Mouse (Mus musculus) midbrain, postnatal 0 days (tissue): Measurements from ENCODE around the gene Lsg1. TPM values are rescaled to one million over a fixed set of nuclear protein-coding genes. Genes with fewer than 3 reads are reported as not detected.

Experiments
- ATAC-seq: fragments of 200-750 bp; cut with Nextera tagmentation; 2 replicates; pipeline ENCODE4 v1.8.0; 2017; ENCODE audit warnings: moderate number of reproducible peaks, mild to moderate bottlenecking, moderate TSS enrichment, moderate library complexity; ENCODE audit not compliant: low FRiP score
- DNase-seq: peaks from one replicate; pipeline ENCODE4 v3.0.0-alpha.2; 2015; ENCODE audit warnings: low spot score
- H3K27ac ChIP-seq: fragments of 300-500 bp; sonication (generic); 2 replicates; pipeline ENCODE4 v1.5.1; 2014; ENCODE audit warnings: low read depth, mild to moderate bottlenecking, low read length, mixed read lengths
- H3K27me3 ChIP-seq: fragments of 300-500 bp; sonication (generic); 2 replicates; pipeline ENCODE4 v1.6.1; 2014; ENCODE audit warnings: low read length, control low read depth, mixed read lengths; ENCODE audit not compliant: insufficient read depth
- H3K36me3 ChIP-seq: fragments of 300-500 bp; sonication (generic); 2 replicates; pipeline ENCODE4 v1.6.1; 2014; ENCODE audit warnings: low read length, control low read depth, mixed read lengths; ENCODE audit not compliant: insufficient read depth
- H3K4me1 ChIP-seq: fragments of 300-500 bp; sonication (generic); 2 replicates; pipeline ENCODE4 v1.6.1; 2014; ENCODE audit warnings: mild to moderate bottlenecking, control low read depth, antibody characterized with exemption, low read length, mixed read lengths; ENCODE audit not compliant: insufficient read depth
- H3K4me2 ChIP-seq: fragments of 300-500 bp; sonication (generic); 2 replicates; pipeline ENCODE4 v1.6.1; 2014; ENCODE audit warnings: low read depth, mild to moderate bottlenecking, low read length, mixed read lengths; ENCODE audit not compliant: poor library complexity, severe bottlenecking
- H3K4me3 ChIP-seq: fragments of 300-500 bp; sonication (generic); 2 replicates; pipeline ENCODE4 v1.5.1; 2014; ENCODE audit warnings: low read depth, mild to moderate bottlenecking, low read length, moderate library complexity
- H3K9ac ChIP-seq: fragments of 300-500 bp; sonication (generic); replicated peaks from 2 replicates; pipeline ENCODE4 v1.6.1; 2014; ENCODE audit warnings: mild to moderate bottlenecking, low read length, moderate library complexity, mixed read lengths; ENCODE audit not compliant: poor library complexity, severe bottlenecking
- H3K9me3 ChIP-seq: fragments of 300-500 bp; sonication (generic); 2 replicates; pipeline ENCODE4 v1.6.1; 2016; ENCODE audit warnings: low read length, control low read depth
- CTCF ChIP-seq: IDR thresholded peaks from 2 replicates; pipeline ENCODE4 v1.5.1; 2016; ENCODE audit warnings: antibody characterized with exemption, mild to moderate bottlenecking
- WGBS: fragments of 180-500 bp; shearing (Covaris S2); extraction: QIAGEN DNeasy Blood & Tissue Kit; methylation state at CpG from one replicate; pipeline ENCODE4 v1.1.7; 2014; 5-methylcytosine and 5-hydroxymethylcytosine counted together
- polyA plus RNA-seq: library from polyadenylated mRNA; unstranded; fragments of >200 nt; fragmentation: Nextera tagmentation; extraction: Ambion mirVana; gene quantifications from 2 replicates; pipeline ENCODE4 v1.2.1, GENCODE M21; 2015
- total RNA-seq: library from RNA; depleted of rRNA; stranded (reverse); fragments of >200 nt; gene quantifications from 2 replicates; pipeline ENCODE4 v1.2.3, GENCODE M21; 2014

Lsg1 gene
- total and polyA plus RNA-seq, 2 experiments from 2014 or later = 17.5 to 43.7 TPM

GRCm38 (mm10) chr16:30596959-30597681, 9.7 kb upstream of the Lsg1 start:
- peak; percentile 63 for ATAC-seq
- Histone ChIP-seq H3K4me2 (peak overlapping the region; percentile 46), H3K4me3 (peak overlapping the region; percentile 6), H3K36me3 (no peaks in the 10 kb centered on the region), H3K27me3 (peaks cover 19% of the 10 kb centered on the region), H3K4me1 (0 out of 2 replicates have a peak, but pooled peaks cover 4% of the 10 kb centered on the region), H3K27ac (no peak overlapping the region), H3K9me3 (no peaks in the 10 kb centered on the region), H3K9ac (no peak overlapping the region)
- WGBS = 7% methylated on average over 16 of the region's 16 CpGs
- TF ChIP-seq CTCF = peak; percentile 95
- peak; percentile 96 for DNase-seq

DNA sequence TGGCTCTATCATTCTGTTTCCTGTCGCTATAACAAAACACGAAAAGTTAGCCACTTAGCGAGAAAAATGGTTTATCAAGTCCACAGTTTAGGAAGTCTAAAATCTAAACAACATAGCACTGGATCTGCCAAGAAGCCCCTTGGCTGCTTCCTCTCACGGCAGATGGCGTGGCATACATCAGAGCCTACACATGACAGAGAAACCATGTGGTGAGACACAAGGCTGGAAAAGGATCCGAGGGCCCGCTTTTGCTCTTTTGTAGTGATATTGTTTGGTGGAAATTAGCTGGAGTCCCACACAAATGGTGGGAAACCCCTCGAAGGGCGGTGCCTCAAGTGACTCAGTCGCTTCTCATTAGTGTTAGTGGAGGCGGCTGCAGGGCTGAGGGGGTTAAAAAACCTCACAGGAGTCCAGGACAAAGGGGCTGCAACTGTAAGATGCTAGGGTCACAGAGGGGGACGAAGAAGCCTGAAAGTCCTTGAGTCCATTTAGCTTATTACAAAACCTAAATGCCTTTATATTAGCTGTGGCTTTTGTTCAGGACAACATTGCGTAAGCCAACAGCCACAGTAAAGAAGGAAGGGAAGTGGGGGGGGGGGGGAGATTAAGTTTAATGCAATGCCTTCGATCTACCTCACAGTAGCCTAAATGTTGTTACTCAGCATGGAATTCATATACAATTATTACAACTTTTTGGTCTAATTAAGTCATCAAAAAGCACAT, 8.6 kb upstream of the Lsg1 start:
- no peak overlapping the region for H3K4me3 ChIP-seq
- no peaks in the 10 kb centered on the region for H3K36me3 ChIP-seq
- peaks cover 9% of the 10 kb centered on the region for H3K27me3 ChIP-seq
- 63% methylated on average over 14 of the region's 14 CpGs for WGBS
- 0 out of 2 replicates have a peak, but pooled peaks cover 4% of the 10 kb centered on the region for H3K4me1 ChIP-seq
- no peak overlapping the region for H3K27ac ChIP-seq
- H3K9ac ChIP-seq = no peak overlapping the region
- DNase-seq (peak; percentile 63), ATAC-seq (no peak)
- TF ChIP-seq CTCF = no peak
- no peaks in the 10 kb centered on the region for H3K9me3 ChIP-seq
- H3K4me2 ChIP-seq = no peak overlapping the region

GRCm38 (mm10) chr16:30595356-30595755, 8.0 kb upstream of the Lsg1 start:
- H3K4me2 ChIP-seq = no peak overlapping the region
- no peaks in the 10 kb centered on the region for H3K9me3 ChIP-seq
- 57% methylated on average over 3 of the region's 3 CpGs for WGBS
- DNase-seq = no peak
- no peak for ATAC-seq
- H3K4me3 ChIP-seq = no peak overlapping the region
- H3K4me1 ChIP-seq = 0 out of 2 replicates have a peak, but pooled peaks cover 4% of the 10 kb centered on the region
- H3K9ac ChIP-seq = no peak overlapping the region
- H3K36me3 ChIP-seq = no peaks in the 10 kb centered on the region
- H3K27me3 ChIP-seq = peaks cover 3% of the 10 kb centered on the region; the same call in 1 of the 2 replicates
- no peak for TF ChIP-seq CTCF
- no peak overlapping the region for H3K27ac ChIP-seq

- no peak overlapping the region for H3K4me2 ChIP-seq
- H3K4me1 ChIP-seq = no peaks in the 10 kb centered on the region; the same call in 1 of the 2 replicates
- no peaks in the 10 kb centered on the region for H3K36me3 ChIP-seq
- no peak overlapping the region for H3K4me3 ChIP-seq
- DNase-seq (no peak), ATAC-seq (no peak)
- no peak overlapping the region for H3K9ac ChIP-seq
- no peaks in the 10 kb centered on the region for H3K9me3 ChIP-seq
- no peak for TF ChIP-seq CTCF
- no peaks in the 10 kb centered on the region for H3K27me3 ChIP-seq
- WGBS = 39% methylated on average over 3 of the region's 3 CpGs
- no peak overlapping the region for H3K27ac ChIP-seq
Measured at GRCm38 (mm10) chr16:30591990-30592389, 4.6 kb upstream of the Lsg1 start.

- 50% methylated on average over 7 of the region's 7 CpGs for WGBS
- H3K9me3 ChIP-seq = no peaks in the 10 kb centered on the region
- H3K4me1 ChIP-seq = peaks cover 5% of the 10 kb centered on the region; the same call in 1 of the 2 replicates
- no peak for DNase-seq
- TF ChIP-seq CTCF = 0 out of 2 replicates have a peak, but pooled peaks have one; percentile 9
- no peaks in the 10 kb centered on the region for H3K36me3 ChIP-seq
- no peak overlapping the region for H3K9ac ChIP-seq
- no peak overlapping the region for H3K27ac ChIP-seq
- H3K4me3 ChIP-seq = no peak overlapping the region
- ATAC-seq = no peak
- no peaks in the 10 kb centered on the region for H3K27me3 ChIP-seq
- no peak overlapping the region for H3K4me2 ChIP-seq
Measured at GRCm38 (mm10) chr16:30590264-30591209, 3.1 kb upstream of the Lsg1 start.
